Mouse (Mus musculus): ENCODE measurements around the gene Sfr1. TPM values are rescaled to one million over a fixed set of nuclear protein-coding genes. Genes with fewer than 3 reads are reported as not detected.

The Sfr1 gene
- polyA plus RNA-seq, 1 experiment from 2014 or later = 238 TPM

- 88% methylated on average over 9 of the region's 9 CpGs for WGBS
These were observed 18.0 kb upstream of the Sfr1 start for GRCm38 (mm10) chr19:47713457-47713856.

GRCm38 (mm10) chr19:47716144-47716543 is 15.3 kb upstream of the Sfr1 start:
- H3K27me3 ChIP-seq = no peaks in the 10 kb centered on the region
- no peak overlapping the region for H3K27ac ChIP-seq
- no peak overlapping the region for H3K9ac ChIP-seq
- no peaks in the 10 kb centered on the region for H3K36me3 ChIP-seq (ENCODE audit: poor library complexity, severe bottlenecking)
- peaks cover 3% of the 10 kb centered on the region for H3K9me3 ChIP-seq (replicated peaks)
- ATAC-seq = no peak
- WGBS = 65% methylated on average over 2 of the region's 2 CpGs
- H3K4me3 ChIP-seq = no peak overlapping the region
- no peak overlapping the region for H3K4me2 ChIP-seq
- H3K4me1 ChIP-seq = no peaks in the 10 kb centered on the region

More at GRCm38 (mm10) chr19:47713457-47713856, 18.0 kb upstream of the Sfr1 start:
- H3K27me3 ChIP-seq = no peaks in the 10 kb centered on the region
- no peak for ATAC-seq
- H3K4me1 ChIP-seq = no peaks in the 10 kb centered on the region
- H3K9me3 ChIP-seq (replicated peaks) = peaks cover 3% of the 10 kb centered on the region
- no peak overlapping the region for H3K4me3 ChIP-seq
- no peak overlapping the region for H3K27ac ChIP-seq
- H3K9ac ChIP-seq = no peak overlapping the region
- no peak overlapping the region for H3K4me2 ChIP-seq
- no peaks in the 10 kb centered on the region for H3K36me3 ChIP-seq (ENCODE audit: poor library complexity, severe bottlenecking)

GRCm38 (mm10) chr19:47719147-47719546 is 12.3 kb upstream of the Sfr1 start:
- no peaks in the 10 kb centered on the region for H3K36me3 ChIP-seq (ENCODE audit: poor library complexity, severe bottlenecking)
- no peak overlapping the region for H3K27ac ChIP-seq
- no peak for ATAC-seq
- H3K4me2 ChIP-seq = no peak overlapping the region
- H3K4me1 ChIP-seq = no peaks in the 10 kb centered on the region
- H3K9me3 ChIP-seq (replicated peaks) = peaks cover 3% of the 10 kb centered on the region
- WGBS = 89% methylated on average over 3 of the region's 3 CpGs
- H3K9ac ChIP-seq = no peak overlapping the region
- H3K4me3 ChIP-seq = no peak overlapping the region
- H3K27me3 ChIP-seq = no peaks in the 10 kb centered on the region

DNA sequence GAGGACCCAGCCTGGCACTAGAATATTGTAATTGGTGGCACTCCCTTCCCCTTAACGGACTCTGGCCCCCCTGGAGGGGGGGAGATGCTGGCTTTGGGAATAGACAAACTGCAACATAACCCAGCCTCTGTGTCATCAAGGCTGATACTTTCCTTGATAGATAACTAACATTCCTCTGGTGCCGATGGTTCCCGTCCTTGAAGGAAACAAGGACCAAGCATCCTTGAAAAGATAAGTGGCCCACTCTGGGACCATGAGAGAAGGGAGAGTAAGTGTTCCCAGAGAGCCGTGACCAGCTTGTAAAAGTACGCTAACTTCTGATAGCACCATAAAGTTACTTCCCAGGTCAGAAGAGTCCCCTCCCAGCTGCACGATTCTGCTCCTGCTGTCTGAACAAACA is 9.0 kb upstream of the Sfr1 start:
- no peak overlapping the region for H3K4me2 ChIP-seq
- H3K27ac ChIP-seq = no peak overlapping the region
- WGBS = 85% methylated on average over 6 of the region's 6 CpGs
- no peaks in the 10 kb centered on the region for H3K36me3 ChIP-seq (ENCODE audit: poor library complexity, severe bottlenecking)
- H3K9me3 ChIP-seq (replicated peaks) = no peaks in the 10 kb centered on the region
- no peaks in the 10 kb centered on the region for H3K27me3 ChIP-seq
- no peak for ATAC-seq
- H3K4me3 ChIP-seq = no peak overlapping the region
- H3K9ac ChIP-seq = no peak overlapping the region
- peaks cover 17% of the 10 kb centered on the region for H3K4me1 ChIP-seq

- peaks cover 19% of the 10 kb centered on the region for H3K4me1 ChIP-seq
- H3K4me3 ChIP-seq = no peak overlapping the region
- ATAC-seq = no peak
- no peak overlapping the region for H3K27ac ChIP-seq
- H3K4me2 ChIP-seq = no peak overlapping the region
- H3K36me3 ChIP-seq (ENCODE audit: poor library complexity, severe bottlenecking) = no peaks in the 10 kb centered on the region
- no peaks in the 10 kb centered on the region for H3K27me3 ChIP-seq
- H3K9me3 ChIP-seq (replicated peaks) = no peaks in the 10 kb centered on the region
- no peak overlapping the region for H3K9ac ChIP-seq
- 77% methylated on average over 4 of the region's 4 CpGs for WGBS
These were observed 6.6 kb upstream of the Sfr1 start for GRCm38 (mm10) chr19:47724903-47725302.

GRCm38 (mm10) chr19:47725643-47726140 is 5.8 kb upstream of the Sfr1 start:
- Histone ChIP-seq H3K27ac (peak overlapping the region; percentile 66; the same call in 1 of the 2 replicates), H3K36me3 (ENCODE audit: poor library complexity, severe bottlenecking) (no peaks in the 10 kb centered on the region), H3K4me3 (no peak overlapping the region), H3K9me3 (replicated peaks) (no peaks in the 10 kb centered on the region), H3K27me3 (no peaks in the 10 kb centered on the region), H3K4me2 (no peak overlapping the region), H3K9ac (no peak overlapping the region), H3K4me1 (peaks cover 26% of the 10 kb centered on the region)
- 33% methylated on average over 7 of the region's 7 CpGs for WGBS
- no peak for ATAC-seq

DNA sequence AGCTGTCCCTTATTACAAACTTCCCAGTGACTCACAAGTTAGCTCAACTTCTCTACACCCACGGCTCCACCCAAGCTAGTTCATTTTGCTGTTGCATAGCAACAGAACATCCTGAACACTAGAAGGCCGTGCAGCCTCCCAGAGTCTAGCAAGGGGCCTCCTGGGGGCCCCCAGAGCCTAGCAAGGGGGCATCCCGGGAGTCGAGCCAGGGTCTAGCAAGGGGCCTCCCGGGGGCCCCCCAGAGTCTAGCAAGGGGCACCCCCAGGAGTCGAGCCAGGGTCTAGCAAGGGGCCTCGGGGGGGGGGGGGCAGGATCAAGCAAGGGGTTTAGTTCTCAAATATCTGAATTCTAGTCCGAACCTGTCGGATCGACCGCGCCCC is 801 bp upstream of the Sfr1 start:
- peak; percentile 57 for ATAC-seq
- H3K9me3 ChIP-seq (replicated peaks) = no peaks in the 10 kb centered on the region
- H3K27me3 ChIP-seq = no peaks in the 10 kb centered on the region
- peaks cover 27% of the 10 kb centered on the region for H3K36me3 ChIP-seq (ENCODE audit: poor library complexity, severe bottlenecking)
- H3K4me1 ChIP-seq = peaks cover 36% of the 10 kb centered on the region
- H3K27ac ChIP-seq = peak overlapping the region; percentile 94
- under 1% methylated on average over 12 of the region's 12 CpGs for WGBS
- H3K4me2 ChIP-seq = peak overlapping the region; percentile 72
- H3K9ac ChIP-seq = peak overlapping the region; percentile 68
- H3K4me3 ChIP-seq = peak overlapping the region; percentile 69

GRCm38 (mm10) chr19:47731931-47732330 is 449 bp downstream of the Sfr1 start:
- 3% methylated on average over 14 of the region's 15 CpGs for WGBS
- Histone ChIP-seq H3K27me3 (no peaks in the 10 kb centered on the region), H3K9ac (peak overlapping the region; percentile 81), H3K27ac (peak overlapping the region; percentile 96), H3K4me2 (peak overlapping the region; percentile 72), H3K4me1 (peaks cover 27% of the 10 kb centered on the region), H3K4me3 (peak overlapping the region; percentile 69), H3K36me3 (ENCODE audit: poor library complexity, severe bottlenecking) (peaks cover 39% of the 10 kb centered on the region), H3K9me3 (replicated peaks) (no peaks in the 10 kb centered on the region)
- ATAC-seq = 0 out of 2 replicates have a peak, but pooled peaks have one; percentile 12

GRCm38 (mm10) chr19:47747072-47747471 is 15.6 kb downstream of the Sfr1 start:
- H3K27me3 ChIP-seq = no peaks in the 10 kb centered on the region
- 0 out of 2 replicates have a peak, but pooled peaks cover 9% of the 10 kb centered on the region for H3K4me1 ChIP-seq
- WGBS = 99% methylated on average over 2 of the region's 2 CpGs
- no peaks in the 10 kb centered on the region for H3K36me3 ChIP-seq (ENCODE audit: poor library complexity, severe bottlenecking)
- ATAC-seq = no peak
- H3K4me3 ChIP-seq = no peak overlapping the region
- H3K4me2 ChIP-seq = no peak overlapping the region
- H3K27ac ChIP-seq = no peak overlapping the region
- no peaks in the 10 kb centered on the region for H3K9me3 ChIP-seq (replicated peaks)
- no peak overlapping the region for H3K9ac ChIP-seq

DNA sequence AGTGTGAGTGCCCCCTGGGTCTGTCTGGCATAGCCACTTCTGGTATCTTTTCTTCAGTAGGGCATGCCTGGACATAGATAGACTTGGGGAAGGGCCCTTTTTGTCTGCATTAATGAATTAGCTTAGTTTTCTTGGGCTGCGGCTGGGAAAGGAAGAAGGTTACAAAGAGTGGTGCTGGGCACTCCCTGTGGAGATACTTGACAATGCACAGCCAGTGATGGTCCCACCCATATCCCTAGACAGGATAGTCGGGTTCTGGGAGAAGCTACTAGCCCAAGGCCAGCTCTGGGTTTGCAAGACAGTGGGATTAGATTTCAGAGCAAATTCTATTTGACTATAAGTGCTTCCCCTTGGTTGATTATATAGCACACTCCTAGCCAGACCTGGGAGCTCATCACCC is 17.5 kb downstream of the Sfr1 start:
- Histone ChIP-seq H3K36me3 (ENCODE audit: poor library complexity, severe bottlenecking) (no peaks in the 10 kb centered on the region), H3K27ac (no peak overlapping the region), H3K4me3 (no peak overlapping the region), H3K9me3 (replicated peaks) (no peaks in the 10 kb centered on the region), H3K27me3 (no peaks in the 10 kb centered on the region), H3K9ac (no peak overlapping the region), H3K4me1 (0 out of 2 replicates have a peak, but pooled peaks cover 9% of the 10 kb centered on the region), H3K4me2 (no peak overlapping the region)
- ATAC-seq = no peak
- 94% methylated on average over 2 of the region's 2 CpGs for WGBS

DNA sequence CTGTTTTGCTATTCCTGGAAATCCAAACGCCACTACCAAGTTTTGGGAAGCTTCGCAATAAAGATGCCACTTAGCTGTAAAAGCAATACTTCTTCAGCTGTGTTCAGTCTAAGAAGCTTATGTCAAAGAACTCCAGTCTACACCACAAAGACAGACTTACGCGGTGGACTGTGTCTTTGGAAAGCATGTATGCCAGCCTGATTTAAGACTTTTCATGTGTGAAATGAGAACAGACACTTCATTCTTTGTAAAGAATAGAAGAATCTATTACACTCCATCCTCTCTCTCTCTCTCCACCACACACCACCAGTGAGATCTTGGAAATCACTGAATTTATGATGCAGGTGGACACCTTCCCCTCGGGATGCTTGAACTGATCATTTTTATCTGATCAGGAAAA is 18.9 kb downstream of the Sfr1 start:
- 23% methylated on average over 5 of the region's 5 CpGs for WGBS
- Histone ChIP-seq H3K36me3 (ENCODE audit: poor library complexity, severe bottlenecking) (no peaks in the 10 kb centered on the region), H3K27me3 (no peaks in the 10 kb centered on the region)

DNA sequence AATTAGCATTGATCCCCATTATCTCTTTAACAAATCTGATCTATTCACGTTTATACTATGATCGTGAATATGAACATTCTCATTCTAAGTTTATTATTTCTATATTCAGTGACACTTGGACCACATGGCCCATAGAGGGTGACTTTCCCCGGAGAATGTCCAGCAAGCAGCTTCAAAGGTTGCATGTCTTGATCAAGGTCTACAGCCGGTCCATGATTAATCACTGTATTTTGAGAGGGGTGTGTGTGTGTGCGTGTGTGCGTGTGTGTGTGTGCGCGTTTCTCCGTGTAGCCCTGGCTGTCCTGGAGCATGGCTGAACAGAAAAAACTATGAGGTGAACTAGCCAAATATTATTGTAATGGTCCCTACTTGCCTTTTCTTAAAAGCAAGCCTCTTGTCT is 21.0 kb downstream of the Sfr1 start:
- Histone ChIP-seq H3K9me3 (replicated peaks) (no peaks in the 10 kb centered on the region), H3K4me2 (no peak overlapping the region), H3K36me3 (ENCODE audit: poor library complexity, severe bottlenecking) (no peaks in the 10 kb centered on the region), H3K4me3 (no peak overlapping the region), H3K27ac (no peak overlapping the region), H3K27me3 (no peaks in the 10 kb centered on the region), H3K4me1 (0 out of 2 replicates have a peak, but pooled peaks cover 9% of the 10 kb centered on the region), H3K9ac (no peak overlapping the region)
- no peak for ATAC-seq
- 94% methylated on average over 9 of the region's 9 CpGs for WGBS

More for the DNA sequence above, 18.9 kb downstream of the Sfr1 start:
- ATAC-seq = no peak
- Histone ChIP-seq H3K4me3 (no peak overlapping the region), H3K4me1 (0 out of 2 replicates have a peak, but pooled peaks cover 9% of the 10 kb centered on the region), H3K4me2 (no peak overlapping the region), H3K9ac (no peak overlapping the region), H3K9me3 (replicated peaks) (no peaks in the 10 kb centered on the region), H3K27ac (no peak overlapping the region)

DNA sequence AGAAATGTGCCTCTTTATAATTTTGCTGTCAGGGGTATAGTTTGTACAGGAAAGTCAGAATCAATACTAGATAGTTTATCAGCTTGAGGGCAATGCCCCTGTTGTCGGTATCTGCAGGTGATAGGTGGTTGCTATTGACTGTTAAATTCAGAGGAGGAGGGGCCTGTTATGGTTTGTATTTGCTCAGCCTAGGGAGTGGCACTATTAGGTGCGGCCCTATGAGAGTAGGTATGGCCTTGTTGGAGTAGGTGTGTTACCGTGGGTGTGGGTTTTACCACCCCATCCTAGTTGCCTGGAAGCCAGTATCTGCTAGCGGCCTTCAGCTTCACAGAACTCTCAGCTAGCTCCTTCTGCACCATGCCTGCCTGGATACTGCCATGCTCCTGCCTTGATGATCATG is 22.4 kb downstream of the Sfr1 start:
- no peaks in the 10 kb centered on the region for H3K27me3 ChIP-seq
- no peaks in the 10 kb centered on the region for H3K9me3 ChIP-seq (replicated peaks)
- no peak for ATAC-seq
- 0 out of 2 replicates have a peak, but pooled peaks cover 9% of the 10 kb centered on the region for H3K4me1 ChIP-seq
- no peak overlapping the region for H3K9ac ChIP-seq
- H3K36me3 ChIP-seq (ENCODE audit: poor library complexity, severe bottlenecking) = no peaks in the 10 kb centered on the region
- no peak overlapping the region for H3K27ac ChIP-seq
- H3K4me2 ChIP-seq = no peak overlapping the region
- H3K4me3 ChIP-seq = no peak overlapping the region
- 96% methylated on average over 4 of the region's 4 CpGs for WGBS
